Mouse (Mus musculus) kidney, embryonic 14.5 days (tissue): ENCODE measurements around the gene Cdc6. TPM values are rescaled to one million over a fixed set of nuclear protein-coding genes. Genes with fewer than 3 reads are reported as not detected.

Experiments used
- ATAC-seq: fragments of 200-750 bp; cut with Nextera tagmentation; 2 replicates; pipeline ENCODE4 v1.8.0; 2017; ENCODE audit warnings: moderate number of reproducible peaks, mild to moderate bottlenecking, moderate TSS enrichment, moderate library complexity; ENCODE audit not compliant: low FRiP score, low TSS enrichment
- H3K27ac ChIP-seq: fragments of 300-500 bp; sonication (generic); 2 replicates; pipeline ENCODE4 v1.5.1; 2014; ENCODE audit warnings: low read depth, mild to moderate bottlenecking, low read length, moderate library complexity, mixed read lengths
- H3K27me3 ChIP-seq: fragments of 300-500 bp; sonication (generic); 2 replicates; pipeline ENCODE4 v1.6.1; 2014; ENCODE audit warnings: mild to moderate bottlenecking, low read length; ENCODE audit not compliant: control insufficient read depth, insufficient read depth
- H3K36me3 ChIP-seq: fragments of 300-500 bp; sonication (generic); 2 replicates; pipeline ENCODE4 v1.6.1; 2014; ENCODE audit warnings: low read length, mixed read lengths; ENCODE audit not compliant: control insufficient read depth, insufficient read depth
- H3K4me1 ChIP-seq: fragments of 300-500 bp; sonication (generic); 2 replicates; pipeline ENCODE4 v1.6.1; 2014; ENCODE audit warnings: low read length, mixed read lengths; ENCODE audit not compliant: control insufficient read depth, insufficient read depth
- H3K4me2 ChIP-seq: fragments of 300-500 bp; sonication (generic); replicated peaks from 2 replicates; pipeline ENCODE4 v1.6.1; 2014; ENCODE audit warnings: low read depth, mild to moderate bottlenecking, low read length
- H3K4me3 ChIP-seq: fragments of 300-500 bp; sonication (generic); 2 replicates; pipeline ENCODE4 v1.5.1; 2014; ENCODE audit warnings: mild to moderate bottlenecking, low read length
- H3K9ac ChIP-seq: fragments of 300-500 bp; sonication (generic); 2 replicates; pipeline ENCODE4 v1.6.1; 2014; ENCODE audit warnings: low read depth, mild to moderate bottlenecking, low read length, moderate library complexity
- H3K9me3 ChIP-seq: fragments of 300-500 bp; sonication (generic); 2 replicates; pipeline ENCODE4 v1.6.1; 2016; ENCODE audit warnings: low read length; ENCODE audit not compliant: control insufficient read depth
- WGBS: fragments of 180-500 bp; shearing (Covaris S2); extraction: QIAGEN DNeasy Blood & Tissue Kit; methylation state at CpG from one replicate; pipeline ENCODE4 v1.1.7; 2014; 5-methylcytosine and 5-hydroxymethylcytosine counted together
- polyA plus RNA-seq: library from polyadenylated mRNA; unstranded; fragments of >200 nt; fragmentation: Nextera tagmentation; extraction: Ambion mirVana; gene quantifications from 2 replicates; pipeline ENCODE4 v1.2.1, GENCODE M21; 2014

Cdc6 gene
- polyA plus RNA-seq, 1 experiment from 2014 or later: 44.1 TPM

DNA sequence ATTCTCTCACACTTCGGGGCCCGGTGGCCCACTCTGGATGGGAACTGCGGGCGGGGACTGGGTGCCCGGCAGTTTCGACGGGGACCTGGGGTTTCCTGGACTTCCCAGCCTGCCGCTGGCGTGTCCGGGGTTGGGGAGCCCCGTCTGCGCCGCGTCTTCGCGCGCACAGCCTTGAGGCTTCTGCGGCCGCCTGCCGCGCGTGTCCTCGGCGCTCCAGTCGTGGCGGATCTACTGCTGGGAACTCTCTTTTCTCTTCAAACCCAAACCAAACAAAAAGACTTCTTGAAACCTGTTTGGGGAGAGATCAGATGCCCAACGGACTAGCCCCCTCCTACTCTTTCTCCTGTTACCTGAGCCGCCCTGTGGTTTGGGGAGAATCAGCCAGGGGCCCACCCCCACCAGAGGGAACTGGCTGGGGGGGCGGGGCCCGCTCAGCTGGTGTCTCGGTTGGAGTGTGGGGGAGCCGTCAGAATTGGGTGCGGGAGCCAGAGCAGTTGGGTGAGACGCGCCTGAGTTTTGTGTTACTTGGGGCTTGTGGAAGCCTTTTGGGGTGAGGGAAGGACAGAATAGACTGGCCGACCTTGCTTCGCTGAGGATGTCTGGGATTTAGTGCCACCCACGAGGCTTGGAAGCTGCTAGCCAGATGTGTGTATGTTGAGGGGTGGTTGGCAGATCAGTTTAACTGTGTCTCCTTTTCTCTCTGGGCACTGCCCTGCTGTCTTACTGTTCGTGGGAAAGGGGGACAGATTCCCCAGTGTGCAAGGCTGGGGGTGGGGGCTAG lies 30.5 kb downstream of the Cdc6 start:
- peak; percentile 4 for ATAC-seq

DNA sequence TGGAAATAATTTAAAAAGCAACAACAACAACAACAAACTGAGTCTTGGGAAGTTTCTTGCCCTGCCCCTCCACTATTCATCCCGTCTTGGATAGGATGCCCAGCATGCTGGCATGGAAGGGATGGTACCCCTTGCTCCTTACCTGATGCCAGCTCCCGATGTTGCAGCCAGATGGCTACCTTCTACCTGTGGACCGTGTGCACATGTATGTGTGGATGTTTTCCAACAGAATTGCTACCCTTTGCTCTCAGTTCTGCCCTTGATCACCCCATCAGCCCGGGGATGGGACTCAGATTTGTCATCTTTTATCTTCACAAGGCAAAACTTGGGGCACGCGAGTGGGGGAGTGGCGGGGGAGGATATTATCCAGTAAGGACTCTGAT lies 31.1 kb downstream of the Cdc6 start:
- H3K36me3 ChIP-seq: no peaks in the 10 kb centered on the region
- H3K9me3 ChIP-seq: no peaks in the 10 kb centered on the region
- 36% methylated on average over 7 of the region's 7 CpGs for WGBS
- H3K27ac ChIP-seq: no peak overlapping the region
- peak overlapping the region; percentile 77 for H3K9ac ChIP-seq
- peak overlapping the region; percentile 70 for H3K4me2 ChIP-seq
- no peaks in the 10 kb centered on the region for H3K27me3 ChIP-seq
- ATAC-seq: no peak
- peaks cover 68% of the 10 kb centered on the region for H3K4me1 ChIP-seq
- H3K4me3 ChIP-seq: peak overlapping the region; percentile 65

More for the DNA sequence above, 30.5 kb downstream of the Cdc6 start:
- Histone ChIP-seq H3K4me3 (peak overlapping the region; percentile 65), H3K4me2 (peak overlapping the region; percentile 70), H3K27ac (peak overlapping the region; percentile 91), H3K9me3 (no peaks in the 10 kb centered on the region), H3K9ac (peak overlapping the region; percentile 77), H3K36me3 (no peaks in the 10 kb centered on the region), H3K4me1 (peaks cover 66% of the 10 kb centered on the region), H3K27me3 (no peaks in the 10 kb centered on the region)
- WGBS: under 1% methylated on average over 36 of the region's 39 CpGs

DNA sequence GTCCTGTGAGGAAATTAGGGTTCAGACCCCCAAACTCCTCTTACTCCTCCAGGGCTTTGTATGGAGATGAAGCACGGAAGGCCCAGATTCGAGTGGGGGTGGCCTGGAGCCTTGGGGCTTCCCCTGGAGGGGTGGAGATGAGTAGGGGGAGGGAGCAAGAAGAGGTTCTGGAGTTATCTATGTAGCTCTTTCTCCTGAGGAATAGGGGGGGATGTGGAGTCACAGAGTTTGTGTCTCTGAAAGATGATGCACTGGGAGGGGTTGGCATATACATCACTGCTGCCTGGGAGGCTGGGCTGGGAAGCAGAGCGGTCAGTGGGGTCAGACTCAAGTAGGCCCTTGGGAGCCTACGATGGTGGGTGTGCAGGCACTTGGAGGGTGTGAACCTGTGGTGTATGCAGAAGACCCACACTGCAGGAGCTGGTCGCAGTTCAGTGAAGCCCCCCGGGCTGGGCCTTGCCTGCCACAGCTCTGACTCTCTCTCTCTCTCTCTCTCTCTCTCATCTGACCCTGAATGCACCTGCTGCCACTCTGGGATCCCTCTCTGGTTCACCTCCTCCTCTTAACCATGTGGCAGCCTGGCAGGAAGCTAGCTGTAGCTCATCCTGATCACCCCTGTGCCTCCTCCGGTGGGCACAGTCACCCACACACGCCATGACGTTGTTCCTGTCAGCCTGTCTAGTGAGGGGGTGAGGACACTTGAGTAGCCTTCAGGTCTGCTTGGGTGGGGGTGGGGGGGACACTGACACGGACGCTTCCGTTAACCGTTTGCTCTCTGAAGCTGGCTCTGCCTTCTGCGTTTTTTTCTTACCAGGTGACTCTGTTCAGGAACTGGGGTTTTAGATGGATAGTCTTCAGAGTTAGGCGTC lies 31.7 kb downstream of the Cdc6 start:
- no peak for ATAC-seq
- Histone ChIP-seq H3K4me2 (peak overlapping the region; percentile 70), H3K9me3 (no peaks in the 10 kb centered on the region), H3K4me3 (peak overlapping the region; percentile 65), H3K4me1 (peaks cover 74% of the 10 kb centered on the region), H3K36me3 (no peaks in the 10 kb centered on the region), H3K27me3 (no peaks in the 10 kb centered on the region), H3K27ac (0 out of 2 replicates have a peak overlapping the region, but pooled peaks have one; percentile 98), H3K9ac (peak overlapping the region; percentile 77)
- 27% methylated on average over 15 of the region's 15 CpGs for WGBS

DNA sequence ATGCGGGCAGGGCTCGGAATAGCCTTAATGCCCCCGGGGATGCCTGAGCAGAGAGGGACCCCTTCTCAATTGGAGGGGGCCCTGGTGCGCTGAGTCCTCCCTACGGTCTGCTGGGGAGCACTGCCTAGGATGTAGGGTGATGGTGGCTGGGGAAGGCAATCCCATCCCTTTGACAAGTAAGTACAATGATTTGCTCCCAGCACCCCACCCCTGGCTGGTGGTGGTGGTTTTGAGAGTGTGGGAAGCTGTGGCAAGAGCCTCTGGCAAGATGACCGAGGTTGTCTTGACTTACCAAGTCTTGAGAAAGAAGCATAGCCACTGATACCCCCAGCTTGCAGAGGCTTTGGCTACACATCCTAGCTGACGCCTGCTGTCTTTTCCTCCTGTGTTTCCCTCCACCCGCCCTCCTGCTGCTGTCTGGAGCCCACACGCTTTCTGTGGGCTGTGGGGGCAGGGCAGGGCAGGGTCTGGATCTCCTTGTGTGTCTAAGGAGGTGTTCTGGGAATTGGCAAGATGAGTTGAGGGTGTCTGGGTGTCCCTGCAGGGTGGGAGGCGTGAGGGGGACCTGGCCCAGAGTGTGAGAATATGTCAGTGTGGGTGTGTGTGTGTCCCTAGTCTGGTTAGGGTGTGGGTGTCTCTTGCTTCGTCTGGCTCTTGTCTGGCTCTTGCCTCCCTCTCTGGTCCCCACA lies 32.5 kb downstream of the Cdc6 start:
- Histone ChIP-seq H3K9ac (peak overlapping the region; percentile 77; the same call in 1 of the 2 replicates), H3K27me3 (no peaks in the 10 kb centered on the region), H3K4me2 (peak overlapping the region; percentile 70), H3K9me3 (no peaks in the 10 kb centered on the region), H3K4me3 (peak overlapping the region; percentile 65; the same call in 1 of the 2 replicates), H3K4me1 (peaks cover 82% of the 10 kb centered on the region), H3K27ac (peak overlapping the region; percentile 98; the same call in 1 of the 2 replicates), H3K36me3 (no peaks in the 10 kb centered on the region)
- 49% methylated on average over 11 of the region's 11 CpGs for WGBS
- no peak for ATAC-seq

DNA sequence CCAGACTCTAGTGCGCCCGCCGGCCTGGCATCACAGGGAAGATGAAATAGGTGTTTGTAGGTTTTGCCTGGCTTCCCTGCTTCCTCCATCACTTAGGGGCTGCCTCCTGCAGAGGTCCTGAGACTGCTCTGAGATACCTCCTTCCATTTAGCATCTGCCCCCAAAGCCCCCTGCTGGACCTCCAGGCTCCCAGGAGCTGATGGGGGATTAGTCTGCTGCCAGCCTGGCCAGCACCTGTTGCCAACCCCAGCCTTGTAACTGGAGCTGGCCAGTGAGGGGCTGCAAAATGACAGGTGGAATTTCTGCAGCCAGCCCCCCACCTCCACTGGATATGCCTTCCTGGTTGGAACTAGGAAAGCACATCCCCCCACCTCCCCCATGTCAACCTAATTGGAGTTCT lies 33.2 kb downstream of the Cdc6 start:
- Histone ChIP-seq H3K9me3 (no peaks in the 10 kb centered on the region), H3K27me3 (no peaks in the 10 kb centered on the region), H3K4me2 (peak overlapping the region; percentile 70), H3K4me1 (peaks cover 87% of the 10 kb centered on the region), H3K36me3 (no peaks in the 10 kb centered on the region), H3K9ac (peak overlapping the region; percentile 77; the same call in 1 of the 2 replicates), H3K27ac (peak overlapping the region; percentile 98; the same call in 1 of the 2 replicates), H3K4me3 (peak overlapping the region; percentile 65)
- ATAC-seq: no peak
- 45% methylated on average over 3 of the region's 3 CpGs for WGBS

DNA sequence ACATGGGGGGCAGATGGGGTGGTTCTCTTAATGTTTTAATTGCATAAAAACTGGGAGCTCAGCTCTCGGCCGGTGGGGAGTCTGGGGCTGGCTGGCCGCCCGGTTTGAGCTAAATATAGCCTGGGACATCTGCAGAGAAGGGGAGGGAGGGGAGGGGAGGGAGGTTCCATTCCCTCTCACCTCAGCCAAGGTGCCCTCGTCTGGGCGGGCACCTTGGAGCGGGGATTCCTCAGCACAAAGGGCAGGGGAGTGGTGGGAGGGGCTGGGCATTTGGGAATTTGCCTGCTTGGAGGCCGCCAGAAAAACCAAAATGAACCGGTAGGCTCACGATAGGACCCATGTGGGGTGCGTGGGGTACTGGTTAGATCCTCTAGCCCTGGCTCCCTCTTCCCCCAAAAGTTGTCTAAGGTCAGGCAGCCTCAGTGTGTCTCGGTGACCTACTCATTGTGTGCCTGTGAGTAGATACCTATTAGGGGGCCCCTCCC lies 33.8 kb downstream of the Cdc6 start:
- Histone ChIP-seq H3K9ac (peak overlapping the region; percentile 77), H3K27ac (peak overlapping the region; percentile 98), H3K27me3 (no peaks in the 10 kb centered on the region), H3K4me2 (peak overlapping the region; percentile 70), H3K9me3 (no peaks in the 10 kb centered on the region), H3K4me1 (peaks cover 82% of the 10 kb centered on the region), H3K36me3 (no peaks in the 10 kb centered on the region), H3K4me3 (peak overlapping the region; percentile 45)
- WGBS: 3% methylated on average over 12 of the region's 12 CpGs
- no peak; the same call in 1 of the 2 replicates for ATAC-seq

DNA sequence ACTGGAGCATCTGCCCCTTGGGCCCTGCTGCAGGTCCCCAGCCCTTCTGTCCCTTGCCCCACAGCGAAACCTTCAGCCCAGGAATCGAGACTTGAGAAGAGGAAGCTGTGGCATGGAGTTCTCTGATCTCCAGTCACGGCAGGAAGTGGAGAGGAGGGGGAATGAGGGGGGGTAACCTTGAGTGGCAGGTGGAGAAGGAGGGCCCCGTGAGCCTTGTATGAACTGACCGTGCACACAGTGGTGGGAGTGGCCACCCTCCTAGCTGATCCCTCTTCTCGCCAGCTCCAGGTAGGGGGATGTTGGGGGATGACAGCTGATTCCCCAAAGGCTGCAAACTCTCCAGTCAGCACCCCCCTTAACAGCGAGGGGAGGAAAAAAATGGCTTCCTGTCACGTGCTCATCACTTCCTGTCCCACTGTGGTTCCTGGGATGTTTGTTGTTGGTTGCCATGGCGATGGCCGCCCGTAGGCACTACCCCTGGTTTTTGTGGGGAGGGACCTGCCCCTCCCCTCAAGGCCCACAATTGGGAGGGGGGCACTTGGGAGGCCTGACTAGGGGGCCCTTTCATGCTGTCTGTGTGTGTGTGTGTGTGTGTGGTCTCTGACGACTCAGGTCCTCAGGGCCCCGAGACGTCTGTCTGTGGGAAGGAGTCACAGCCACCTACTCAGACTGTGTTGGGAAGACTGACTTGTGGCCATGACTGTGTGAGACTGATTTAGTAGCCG lies 34.4 kb downstream of the Cdc6 start:
- Histone ChIP-seq H3K27ac (peak overlapping the region; percentile 98), H3K36me3 (no peaks in the 10 kb centered on the region), H3K4me1 (peaks cover 76% of the 10 kb centered on the region), H3K9ac (peak overlapping the region; percentile 77), H3K4me3 (peak overlapping the region; percentile 45), H3K27me3 (no peaks in the 10 kb centered on the region), H3K4me2 (peak overlapping the region; percentile 70), H3K9me3 (no peaks in the 10 kb centered on the region)
- 3% methylated on average over 15 of the region's 15 CpGs for WGBS
- peak; percentile 51 for ATAC-seq

DNA sequence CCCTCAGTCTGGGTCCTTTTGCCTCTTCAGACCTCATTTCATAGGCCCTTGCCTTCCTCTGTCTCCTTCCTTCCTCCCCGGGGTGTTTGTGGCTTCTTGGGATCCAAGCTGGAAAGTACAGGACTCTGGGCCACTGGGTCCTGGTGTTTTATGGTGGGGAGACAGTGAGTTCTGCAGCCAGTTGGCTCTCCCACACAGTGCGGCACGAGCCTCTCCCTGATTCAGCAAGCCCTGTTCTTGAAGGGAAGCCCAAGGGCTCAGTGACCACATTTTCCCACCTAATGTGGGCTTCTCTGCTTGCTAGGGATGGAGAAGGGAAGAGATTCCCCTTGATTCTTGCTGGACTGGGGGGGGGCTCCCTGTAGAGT lies 34.9 kb downstream of the Cdc6 start:
- H3K4me1 ChIP-seq: peaks cover 81% of the 10 kb centered on the region
- no peak for ATAC-seq
- 0 out of 2 replicates have a peak, but pooled peaks cover 3% of the 10 kb centered on the region for H3K36me3 ChIP-seq
- H3K9me3 ChIP-seq: no peaks in the 10 kb centered on the region
- no peaks in the 10 kb centered on the region for H3K27me3 ChIP-seq
- peak overlapping the region; percentile 70 for H3K4me2 ChIP-seq
- 29% methylated on average over 3 of the region's 3 CpGs for WGBS
- peak overlapping the region; percentile 77; the same call in 1 of the 2 replicates for H3K9ac ChIP-seq
- peak overlapping the region; percentile 98 for H3K27ac ChIP-seq
- H3K4me3 ChIP-seq: peak overlapping the region; percentile 45
